Mouse (Mus musculus) hematopoietic stem cell, adult 5-6 weeks (primary cell): ENCODE results near the gene Dlg2. TPM values are rescaled to one million over a fixed set of nuclear protein-coding genes. Genes with fewer than 3 reads are reported as not detected.

ENCODE experiments used
- ATAC-seq, 2 experiments: fragments of 125-278 bp in 1 of 2; replicated peaks in 1 of 2; 2 replicates each; pipeline ENCODE4 v1.8.0; 2016 to 2017; ENCODE audit warnings: inconsistent platforms in 2 of 2, mild to moderate bottlenecking in 2 of 2, moderate number of reproducible peaks in 2 of 2, low read depth in 1 of 2, moderate TSS enrichment in 1 of 2; ENCODE audit not compliant: low FRiP score in 2 of 2, poor library complexity in 2 of 2, severe bottlenecking in 2 of 2, insufficient read depth in 1 of 2, low TSS enrichment in 1 of 2
- total RNA-seq: library from RNA; stranded (forward); fragments of 172-1452, 232-1000 nt; gene quantifications from 2 replicates; pipeline ENCODE4 v1.2.3, GENCODE M21; 2017

Gene Dlg2
- total RNA-seq: 3.8 and 4.9 TPM in 2 replicates

- ATAC-seq: peak in 1 of 2 experiments; percentile 39; a peak in 3 of 4 replicates
Measured at GRCm38 (mm10) chr7:90476313-90477245, at the start of gene Dlg2. TSS of gene Dlg2 (plus strand) at chr7:90476672.

GRCm38 (mm10) chr7:90427006-90427405, 49.5 kb upstream of the Dlg2 start:
- no peak for ATAC-seq

GRCm38 (mm10) chr7:90432221-90432620, 44.3 kb upstream of the Dlg2 start:
- ATAC-seq: no peak

GRCm38 (mm10) chr7:90440044-90440443, 36.4 kb upstream of the Dlg2 start:
- ATAC-seq: no peak

GRCm38 (mm10) chr7:90442070-90442469, 34.4 kb upstream of the Dlg2 start:
- peak; percentile 9 to 18; a peak in 3 of 4 replicates for ATAC-seq

- ATAC-seq: peak; percentile 94
Measured at GRCm38 (mm10) chr7:90442518-90443080, 33.9 kb upstream of the Dlg2 start, which contains the start of gene Crebzf. TSS of gene Crebzf (plus strand) at chr7:90442729.

- ATAC-seq: peak in 1 of 2 experiments; percentile 49; a peak in 2 of 4 replicates
Measured at GRCm38 (mm10) chr7:90443101-90444091, 33.1 kb upstream of the Dlg2 start.

GRCm38 (mm10) chr7:90444206-90444605, 32.3 kb upstream of the Dlg2 start:
- no peak for ATAC-seq

- no peak for ATAC-seq
Measured at GRCm38 (mm10) chr7:90456149-90456844, 20.2 kb upstream of the Dlg2 start.

GRCm38 (mm10) chr7:90456845-90457468, 19.5 kb upstream of the Dlg2 start, which contains the start of gene Tmem126a:
TSS of gene Tmem126a (minus strand) at chr7:90457229.
- ATAC-seq: peak; percentile 89 to 92

- ATAC-seq: 0 out of 4 replicates have a peak, but pooled peaks of 1 of the 2 experiments have one; percentile 8
Measured at GRCm38 (mm10) chr7:90457517-90457916, 19.0 kb upstream of the Dlg2 start.

- no peak for ATAC-seq
Measured at GRCm38 (mm10) chr7:90460330-90460729, 16.1 kb upstream of the Dlg2 start.

GRCm38 (mm10) chr7:90460930-90461329, 15.5 kb upstream of the Dlg2 start:
- peak; percentile 39 to 54 for ATAC-seq

GRCm38 (mm10) chr7:90461441-90461840, 15.0 kb upstream of the Dlg2 start:
- ATAC-seq: no peak

- ATAC-seq: no peak
Measured at GRCm38 (mm10) chr7:90473511-90473910, 3.0 kb upstream of the Dlg2 start.

GRCm38 (mm10) chr7:90475793-90476312, 619 bp upstream of the Dlg2 start, which contains the start of gene Tmem126b:
TSS of gene Tmem126b (minus strand) at chr7:90476001.
- peak; percentile 96 to 97 for ATAC-seq
